Mouse (Mus musculus) G1E (cell line): ENCODE measurements around the gene Tjp3. TPM values are rescaled to one million over a fixed set of nuclear protein-coding genes. Genes with fewer than 3 reads are reported as not detected.

ENCODE experiments used
- ATAC-seq: 2 replicates; pipeline ENCODE4 v1.8.0; 2016; ENCODE audit warnings: mild to moderate bottlenecking; ENCODE audit not compliant: insufficient number of reproducible peaks, poor library complexity, low FRiP score, severe bottlenecking; ENCODE audit errors: extremely low read depth
- DNase-seq: peaks from one replicate; pipeline ENCODE4 v3.0.0; 2012; ENCODE audit warnings: low spot score
- H3K27me3 ChIP-seq: 2 replicates; pipeline ENCODE4 v1.6.1; 2012; ENCODE audit warnings: mild to moderate bottlenecking, low read length, inconsistent platforms; ENCODE audit not compliant: insufficient read depth
- H3K36me3 ChIP-seq: replicated peaks from 2 replicates; pipeline ENCODE3; 2012; ENCODE audit warnings: mild to moderate bottlenecking, inconsistent platforms
- H3K4me1 ChIP-seq: 2 replicates; pipeline ENCODE4 v1.6.1; 2012; ENCODE audit warnings: low read depth, low read length, inconsistent platforms, mixed read lengths; ENCODE audit not compliant: insufficient read depth
- H3K4me3 ChIP-seq: 2 replicates; pipeline ENCODE4 v1.5.1; 2012; ENCODE audit warnings: low read depth, mild to moderate bottlenecking, inconsistent platforms, low read length, moderate library complexity, mixed read lengths
- H3K9me3 ChIP-seq: replicated peaks from 2 replicates; pipeline ENCODE4 v1.6.1; 2012; ENCODE audit warnings: inconsistent platforms
- CTCF ChIP-seq: IDR thresholded peaks from 2 replicates; pipeline ENCODE4 v1.5.1; 2012; ENCODE audit warnings: low read depth, low read length, inconsistent platforms, mixed read lengths
- GATA1 ChIP-seq: IDR thresholded peaks from 2 replicates; pipeline ENCODE4 v1.6.1; 2012; ENCODE audit warnings: borderline replicate concordance, low read length, inconsistent platforms, mixed read lengths
- GATA2 ChIP-seq: IDR thresholded peaks from 2 replicates; pipeline ENCODE4 v1.6.1; 2012; ENCODE audit warnings: low read depth, low read length, inconsistent platforms, borderline replicate concordance
- POLR2AphosphoS5 ChIP-seq: IDR thresholded peaks from 2 replicates; pipeline ENCODE4 v1.6.1; 2012; ENCODE audit warnings: low read depth, low read length, inconsistent platforms; ENCODE audit not compliant: insufficient replicate concordance
- TAL1 ChIP-seq: conservative IDR thresholded peaks from 2 replicates; pipeline ENCODE4 v1.6.1; 2012; ENCODE audit warnings: low read depth, low read length, inconsistent platforms, mixed read lengths
- polyA plus RNA-seq: library from polyadenylated mRNA; stranded (reverse); fragments of >175 nt; gene quantifications from 2 replicates; pipeline ENCODE4 v1.2.3, GENCODE M21; 2012
- total RNA-seq, 2 experiments: library from RNA; stranded (forward) in 1 of 2; stranded (reverse) in 1 of 2; fragments of 200-1000 nt in 1 of 2; fragments of >200 nt in 1 of 2; fragmentation: Nextera tagmentation in 1 of 2; gene quantifications; 2 replicates each; pipeline ENCODE4 v1.2.3; 2014 to 2017

Tjp3 gene
- total and polyA plus RNA-seq, 3 experiments: 1.4 to 1.8 TPM; not detected in 1

DNA sequence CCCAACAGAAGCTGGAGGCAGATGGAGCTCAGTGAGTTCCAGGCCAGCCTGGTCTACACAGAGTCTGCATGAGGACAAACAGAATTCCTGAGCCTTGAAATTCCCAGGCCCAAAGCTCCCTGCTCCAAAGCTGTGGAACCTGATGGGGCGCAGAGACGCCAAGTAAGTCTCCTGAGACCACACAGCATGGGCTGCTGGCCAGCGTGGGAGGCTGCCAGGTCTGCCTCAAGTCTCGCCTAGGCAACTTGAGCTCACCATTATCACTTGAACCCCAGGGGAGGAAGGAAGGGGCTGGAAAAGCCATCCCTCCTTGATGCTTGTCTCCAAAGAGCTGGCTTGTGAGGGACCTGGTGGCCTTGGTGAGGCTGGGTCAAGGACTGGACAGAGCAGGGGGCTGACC is 38.6 kb upstream of the Tjp3 start:
- Histone ChIP-seq H3K4me3 (no peak overlapping the region), H3K9me3 (no peaks in the 10 kb centered on the region), H3K4me1 (peaks cover 39% of the 10 kb centered on the region), H3K36me3 (peaks cover 51% of the 10 kb centered on the region), H3K27me3 (peaks cover 25% of the 10 kb centered on the region)
- no peak for ATAC-seq
- DNase-seq: no peak
- no peak for TF ChIP-seq TAL1
- no peak for TF ChIP-seq GATA2
- TF ChIP-seq POLR2AphosphoS5: no peak

- TF ChIP-seq TAL1 (no peak), GATA1 (no peak), GATA2 (no peak), POLR2AphosphoS5 (no peak), CTCF (no peak)
- no peak overlapping the region; the same call in 1 of the 2 replicates for H3K4me3 ChIP-seq
- no peak for ATAC-seq
- H3K36me3 ChIP-seq: peaks cover 57% of the 10 kb centered on the region
- peaks cover 19% of the 10 kb centered on the region for H3K27me3 ChIP-seq
- H3K9me3 ChIP-seq: no peaks in the 10 kb centered on the region
- no peak for DNase-seq
- peaks cover 44% of the 10 kb centered on the region for H3K4me1 ChIP-seq
These were observed 38.0 kb upstream of the Tjp3 start for GRCm38 (mm10) chr10:81329194-81329975.

- TF ChIP-seq CTCF: no peak
- TF ChIP-seq GATA1: no peak
- TF ChIP-seq POLR2AphosphoS5: no peak
- TF ChIP-seq GATA2: no peak
- TF ChIP-seq TAL1: no peak
- peaks cover 54% of the 10 kb centered on the region for H3K4me1 ChIP-seq
- no peaks in the 10 kb centered on the region for H3K9me3 ChIP-seq
- DNase-seq (no peak), ATAC-seq (no peak)
- H3K36me3 ChIP-seq: peaks cover 67% of the 10 kb centered on the region
- no peak within 1 kb of the TSS; the same call in 1 of the 2 replicates for H3K4me3 ChIP-seq
- peaks cover 17% of the 10 kb centered on the region; the same call in 1 of the 2 replicates for H3K27me3 ChIP-seq
These were observed 37.0 kb upstream of the Tjp3 start, which contains the start of gene Tbxa2r for GRCm38 (mm10) chr10:81328386-81328785. Tbxa2r (plus strand) TSS chr10:81328731.

- Histone ChIP-seq H3K9me3 (no peaks in the 10 kb centered on the region), H3K4me1 (peaks cover 58% of the 10 kb centered on the region), H3K4me3 (no peak overlapping the region), H3K27me3 (peaks cover 15% of the 10 kb centered on the region; the same call in 1 of the 2 replicates), H3K36me3 (peaks cover 71% of the 10 kb centered on the region)
- DNase-seq (no peak), ATAC-seq (no peak)
- TF ChIP-seq CTCF (no peak), POLR2AphosphoS5 (no peak), GATA1 (no peak), TAL1 (no peak), GATA2 (no peak)
These were observed 36.6 kb upstream of the Tjp3 start for GRCm38 (mm10) chr10:81327959-81328358.

DNA sequence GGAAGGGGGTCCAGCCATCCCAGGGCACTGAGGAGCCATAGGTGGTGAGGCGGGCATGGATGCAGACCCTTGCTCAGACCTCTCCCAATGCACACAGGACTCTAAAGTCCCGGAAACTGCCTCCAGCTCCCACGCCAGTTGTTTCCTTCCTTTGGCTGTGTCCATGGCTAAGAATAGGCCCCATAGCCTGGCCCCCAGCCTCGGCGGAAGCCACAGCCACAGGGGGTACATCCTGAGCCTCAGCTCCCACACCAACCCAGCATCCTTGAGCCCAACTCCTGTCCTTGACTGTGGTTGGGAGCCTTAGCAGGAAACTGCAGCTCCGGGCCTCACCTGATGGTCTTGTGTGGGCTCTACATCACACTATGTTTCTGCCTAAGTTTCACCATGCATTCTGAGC is 35.5 kb upstream of the Tjp3 start:
- H3K4me3 ChIP-seq: no peak overlapping the region

GRCm38 (mm10) chr10:81325781-81326180 is 34.4 kb upstream of the Tjp3 start:
- Histone ChIP-seq H3K36me3 (peaks cover 81% of the 10 kb centered on the region), H3K9me3 (no peaks in the 10 kb centered on the region), H3K4me1 (peaks cover 66% of the 10 kb centered on the region), H3K27me3 (peaks cover 7% of the 10 kb centered on the region; the same call in 1 of the 2 replicates), H3K4me3 (no peak overlapping the region)
- TF ChIP-seq CTCF: no peak
- TF ChIP-seq POLR2AphosphoS5: no peak
- no peak for TF ChIP-seq GATA2
- no peak for TF ChIP-seq TAL1
- TF ChIP-seq GATA1: no peak
- no peak for DNase-seq
- no peak for ATAC-seq

More for the DNA sequence above, 35.5 kb upstream of the Tjp3 start:
- Histone ChIP-seq H3K27me3 (peaks cover 7% of the 10 kb centered on the region; the same call in 1 of the 2 replicates), H3K9me3 (no peaks in the 10 kb centered on the region), H3K36me3 (peaks cover 81% of the 10 kb centered on the region), H3K4me1 (peaks cover 66% of the 10 kb centered on the region)
- no peak for TF ChIP-seq POLR2AphosphoS5
- no peak for DNase-seq
- ATAC-seq: no peak

GRCm38 (mm10) chr10:81325176-81325575 is 33.8 kb upstream of the Tjp3 start:
- Histone ChIP-seq H3K4me1 (peaks cover 65% of the 10 kb centered on the region), H3K9me3 (no peaks in the 10 kb centered on the region), H3K36me3 (peaks cover 79% of the 10 kb centered on the region), H3K4me3 (0 out of 2 replicates have a peak overlapping the region, but pooled peaks have one; percentile 24), H3K27me3 (peaks cover 4% of the 10 kb centered on the region; the same call in 1 of the 2 replicates)
- DNase-seq: no peak
- TF ChIP-seq POLR2AphosphoS5: no peak
- no peak for TF ChIP-seq GATA2
- no peak for TF ChIP-seq TAL1
- TF ChIP-seq CTCF: no peak
- TF ChIP-seq GATA1: no peak
- ATAC-seq: no peak
